8 mouse cellular contexts compared by ENCODE assay signal in genomic region chr14:47450121-47450520, GRCm38 (mm10). TPM values are rescaled to one million over a fixed set of nuclear protein-coding genes. Genes with fewer than 3 reads are reported as not detected.
DNase-seq lines count a peak whose midpoint lies in the region; ATAC-seq lines count a peak whose summit lies in the region.
"Not testable (repeated sequence)": the region's sequence is repeated elsewhere in the genome, so short reads cannot be mapped to it uniquely, and the experiment has no call there.

Fbxo34 (plus strand) TSS chr14:47450421.

- H3K36me3 ChIP-seq in hindbrain, embryonic 13.5 days; liver, embryonic 13.5 days; midbrain, embryonic 15.5 days (replicated peaks): not testable (repeated sequence)

- not testable (repeated sequence) for H3K9ac ChIP-seq in hindbrain, embryonic 13.5 days; liver, embryonic 13.5 days; midbrain, embryonic 15.5 days

- H3K4me1 ChIP-seq in hindbrain, embryonic 13.5 days (replicated peaks); liver, embryonic 13.5 days (replicated peaks); midbrain, embryonic 15.5 days: not testable (repeated sequence)

- not testable (repeated sequence) for H3K27ac ChIP-seq in hindbrain, embryonic 13.5 days; liver, embryonic 13.5 days; midbrain, embryonic 15.5 days

- H3K4me2 ChIP-seq in hindbrain, embryonic 13.5 days; liver, embryonic 13.5 days; midbrain, embryonic 15.5 days: not testable (repeated sequence)

- DNase-seq in adrenal gland, postnatal 10 days; heart, adult 18-20 months; layer of hippocampus, postnatal 14 days (ENCODE audit: low spot score in 2 of 2); liver, embryonic 13.5 days; thymus, postnatal 0 days (ENCODE audit: low spot score): not testable (repeated sequence)

- WGBS in hindbrain, embryonic 13.5 days = 92% methylated on average over 3 of the region's 5 CpGs
- WGBS in liver, embryonic 13.5 days (ENCODE audit: insufficient replicate concordance) = 84% methylated on average over 2 of the region's 5 CpGs
- 93% methylated on average over 3 of the region's 5 CpGs for WGBS in midbrain, embryonic 15.5 days

- not testable (repeated sequence) for ATAC-seq in erythroid progenitor cell, adult 5-6 weeks (replicated peaks; ENCODE audit: low FRiP score, poor library complexity, severe bottlenecking); hindbrain, embryonic 13.5 days (ENCODE audit: low FRiP score); liver, embryonic 13.5 days (ENCODE audit: low read depth); midbrain, embryonic 15.5 days (replicated peaks)

- H3K27me3 ChIP-seq in hindbrain, embryonic 13.5 days; liver, embryonic 13.5 days; midbrain, embryonic 15.5 days (replicated peaks): not testable (repeated sequence)

- not testable (repeated sequence) for H3K9me3 ChIP-seq in hindbrain, embryonic 13.5 days; liver, embryonic 13.5 days (replicated peaks); midbrain, embryonic 15.5 days

- H3K4me3 ChIP-seq in hindbrain, embryonic 13.5 days; liver, embryonic 13.5 days (replicated peaks); midbrain, embryonic 15.5 days: not testable (repeated sequence)

RNA-seq across cellular contexts. Expression of gene Fbxo34, which starts in this region (rescaled TPM):
- 10 to 100 TPM; 21.5 to 24.5 TPM for total RNA-seq in adrenal gland, postnatal 10 days (2021)
- total RNA-seq in erythroid progenitor cell, adult 5-6 weeks (2015; ENCODE audit: low replicate concordance) = 23.9 and 37.8 TPM in 2 replicates
- total RNA-seq in erythroid progenitor cell, adult 5-6 weeks (2017; ENCODE audit: low replicate concordance) = 54.2 and 68.8 TPM in 2 replicates
- 10 to 100 TPM; 11.9 to 12.7 TPM for total RNA-seq in heart, adult 18-20 months (2021)
- polyA plus RNA-seq in hindbrain, embryonic 13.5 days (2015; fragmentation: Nextera tagmentation; extraction: Ambion mirVana) = 25.2 and 26.3 TPM in 2 replicates
- total RNA-seq in layer of hippocampus, postnatal 14 days (2021) = 10 to 100 TPM; 72.5 to 87.0 TPM
- 34.9 and 36.3 TPM in 2 replicates for polyA plus RNA-seq in liver, embryonic 13.5 days (2015; fragmentation: Nextera tagmentation; extraction: Ambion mirVana)
- polyA plus RNA-seq in midbrain, embryonic 15.5 days (2015; fragmentation: Nextera tagmentation; extraction: Ambion mirVana) = 31.9 and 36.0 TPM in 2 replicates
- 18.2 and 20.3 TPM in 2 replicates for polyA plus RNA-seq in thymus, postnatal 0 days (2015; fragmentation: Nextera tagmentation; extraction: Ambion mirVana)
